Mouse (Mus musculus): Measurements from ENCODE around the gene Shd. TPM values are rescaled to one million over a fixed set of nuclear protein-coding genes. Genes with fewer than 3 reads are reported as not detected.

Shd gene
- polyA plus RNA-seq, 1 experiment from 2014 or later = 44.8 TPM

- ATAC-seq (ENCODE audit: insufficient number of reproducible peaks, low FRiP score, low TSS enrichment, low read depth) (no peak), DNase-seq (ENCODE audit: low spot score) (no peak)
- H3K27ac ChIP-seq (replicated peaks; ENCODE audit: low read depth, low read length) = no peak overlapping the region
- H3K9ac ChIP-seq (ENCODE audit: low read length) = no peak overlapping the region
- no peak overlapping the region for H3K4me2 ChIP-seq (ENCODE audit: low read depth, severe bottlenecking)
- WGBS = 94% methylated on average over 7 of the region's 7 CpGs
- no peaks in the 10 kb centered on the region for H3K27me3 ChIP-seq (ENCODE audit: control insufficient read depth, insufficient read depth, low read length)
- H3K9me3 ChIP-seq (ENCODE audit: control insufficient read depth, low read length) = no peaks in the 10 kb centered on the region
- H3K4me3 ChIP-seq (ENCODE audit: low read depth, low read length) = no peak overlapping the region
- peaks cover 11% of the 10 kb centered on the region for H3K36me3 ChIP-seq (ENCODE audit: control insufficient read depth, insufficient read depth, low read length)
- H3K4me1 ChIP-seq (ENCODE audit: control insufficient read depth, insufficient read depth, low read length) = no peaks in the 10 kb centered on the region
These were observed 8.6 kb upstream of the Shd start for GRCm38 (mm10) chr17:55961631-55962030.

- DNase-seq (ENCODE audit: low spot score) (no peak), ATAC-seq (ENCODE audit: insufficient number of reproducible peaks, low FRiP score, low TSS enrichment, low read depth) (no peak)
- Histone ChIP-seq H3K27ac (replicated peaks; ENCODE audit: low read depth, low read length) (no peak overlapping the region), H3K36me3 (ENCODE audit: control insufficient read depth, insufficient read depth, low read length) (peaks cover 17% of the 10 kb centered on the region), H3K4me1 (ENCODE audit: control insufficient read depth, insufficient read depth, low read length) (no peaks in the 10 kb centered on the region), H3K4me2 (ENCODE audit: low read depth, severe bottlenecking) (no peak overlapping the region), H3K9me3 (ENCODE audit: control insufficient read depth, low read length) (no peaks in the 10 kb centered on the region), H3K27me3 (ENCODE audit: control insufficient read depth, insufficient read depth, low read length) (no peaks in the 10 kb centered on the region), H3K4me3 (ENCODE audit: low read depth, low read length) (no peak overlapping the region), H3K9ac (ENCODE audit: low read length) (no peak overlapping the region)
- 92% methylated on average over 14 of the region's 14 CpGs for WGBS
These were observed 7.1 kb upstream of the Shd start for GRCm38 (mm10) chr17:55963171-55963570.

GRCm38 (mm10) chr17:55964496-55964895 lies 5.8 kb upstream of the Shd start:
- H3K9ac ChIP-seq (ENCODE audit: low read length) = no peak overlapping the region
- no peak overlapping the region for H3K27ac ChIP-seq (replicated peaks; ENCODE audit: low read depth, low read length)
- no peaks in the 10 kb centered on the region for H3K9me3 ChIP-seq (ENCODE audit: control insufficient read depth, low read length)
- H3K27me3 ChIP-seq (ENCODE audit: control insufficient read depth, insufficient read depth, low read length) = no peaks in the 10 kb centered on the region
- H3K4me1 ChIP-seq (ENCODE audit: control insufficient read depth, insufficient read depth, low read length) = no peaks in the 10 kb centered on the region
- no peak for DNase-seq (ENCODE audit: low spot score)
- H3K4me2 ChIP-seq (ENCODE audit: low read depth, severe bottlenecking) = no peak overlapping the region
- no peak overlapping the region for H3K4me3 ChIP-seq (ENCODE audit: low read depth, low read length)
- 90% methylated on average over 10 of the region's 10 CpGs for WGBS
- ATAC-seq (ENCODE audit: insufficient number of reproducible peaks, low FRiP score, low TSS enrichment, low read depth) = no peak
- H3K36me3 ChIP-seq (ENCODE audit: control insufficient read depth, insufficient read depth, low read length) = peaks cover 17% of the 10 kb centered on the region

- Histone ChIP-seq H3K4me2 (ENCODE audit: low read depth, severe bottlenecking) (no peak overlapping the region), H3K9ac (ENCODE audit: low read length) (no peak overlapping the region), H3K27me3 (ENCODE audit: control insufficient read depth, insufficient read depth, low read length) (no peaks in the 10 kb centered on the region), H3K4me1 (ENCODE audit: control insufficient read depth, insufficient read depth, low read length) (no peaks in the 10 kb centered on the region), H3K9me3 (ENCODE audit: control insufficient read depth, low read length) (no peaks in the 10 kb centered on the region), H3K4me3 (ENCODE audit: low read depth, low read length) (no peak overlapping the region), H3K27ac (replicated peaks; ENCODE audit: low read depth, low read length) (no peak overlapping the region), H3K36me3 (ENCODE audit: control insufficient read depth, insufficient read depth, low read length) (peaks cover 17% of the 10 kb centered on the region)
- WGBS = 83% methylated on average over 9 of the region's 9 CpGs
- DNase-seq (ENCODE audit: low spot score) (no peak), ATAC-seq (ENCODE audit: insufficient number of reproducible peaks, low FRiP score, low TSS enrichment, low read depth) (no peak)
These were observed 5.3 kb upstream of the Shd start for GRCm38 (mm10) chr17:55964996-55965395.

GRCm38 (mm10) chr17:55967186-55967585 lies 3.1 kb upstream of the Shd start:
- WGBS = 96% methylated on average over 4 of the region's 4 CpGs
- ATAC-seq (ENCODE audit: insufficient number of reproducible peaks, low FRiP score, low TSS enrichment, low read depth) = no peak
- Histone ChIP-seq H3K4me2 (ENCODE audit: low read depth, severe bottlenecking) (no peak overlapping the region), H3K27me3 (ENCODE audit: control insufficient read depth, insufficient read depth, low read length) (0 out of 2 replicates have a peak, but pooled peaks cover 2% of the 10 kb centered on the region), H3K36me3 (ENCODE audit: control insufficient read depth, insufficient read depth, low read length) (peaks cover 14% of the 10 kb centered on the region), H3K4me3 (ENCODE audit: low read depth, low read length) (no peak overlapping the region), H3K9ac (ENCODE audit: low read length) (no peak overlapping the region), H3K27ac (replicated peaks; ENCODE audit: low read depth, low read length) (no peak overlapping the region), H3K4me1 (ENCODE audit: control insufficient read depth, insufficient read depth, low read length) (no peaks in the 10 kb centered on the region), H3K9me3 (ENCODE audit: control insufficient read depth, low read length) (no peaks in the 10 kb centered on the region)
- no peak for DNase-seq (ENCODE audit: low spot score)

GRCm38 (mm10) chr17:55968210-55968609 lies 2.1 kb upstream of the Shd start:
- Histone ChIP-seq H3K9me3 (ENCODE audit: control insufficient read depth, low read length) (no peaks in the 10 kb centered on the region), H3K27ac (replicated peaks; ENCODE audit: low read depth, low read length) (no peak overlapping the region), H3K27me3 (ENCODE audit: control insufficient read depth, insufficient read depth, low read length) (0 out of 2 replicates have a peak, but pooled peaks cover 2% of the 10 kb centered on the region), H3K4me3 (ENCODE audit: low read depth, low read length) (no peak overlapping the region), H3K4me1 (ENCODE audit: control insufficient read depth, insufficient read depth, low read length) (no peaks in the 10 kb centered on the region), H3K9ac (ENCODE audit: low read length) (no peak overlapping the region), H3K36me3 (ENCODE audit: control insufficient read depth, insufficient read depth, low read length) (peaks cover 17% of the 10 kb centered on the region), H3K4me2 (ENCODE audit: low read depth, severe bottlenecking) (no peak overlapping the region)
- no peak for DNase-seq (ENCODE audit: low spot score)
- no peak for ATAC-seq (ENCODE audit: insufficient number of reproducible peaks, low FRiP score, low TSS enrichment, low read depth)
- 67% methylated on average over 7 of the region's 7 CpGs for WGBS

- Histone ChIP-seq H3K4me2 (ENCODE audit: low read depth, severe bottlenecking) (no peak overlapping the region), H3K36me3 (ENCODE audit: control insufficient read depth, insufficient read depth, low read length) (peaks cover 11% of the 10 kb centered on the region), H3K4me1 (ENCODE audit: control insufficient read depth, insufficient read depth, low read length) (no peaks in the 10 kb centered on the region), H3K9me3 (ENCODE audit: control insufficient read depth, low read length) (no peaks in the 10 kb centered on the region), H3K27me3 (ENCODE audit: control insufficient read depth, insufficient read depth, low read length) (0 out of 2 replicates have a peak, but pooled peaks cover 2% of the 10 kb centered on the region), H3K4me3 (ENCODE audit: low read depth, low read length) (no peak overlapping the region), H3K27ac (replicated peaks; ENCODE audit: low read depth, low read length) (no peak overlapping the region), H3K9ac (ENCODE audit: low read length) (no peak overlapping the region)
- ATAC-seq (ENCODE audit: insufficient number of reproducible peaks, low FRiP score, low TSS enrichment, low read depth) (no peak), DNase-seq (ENCODE audit: low spot score) (no peak)
- 56% methylated on average over 14 of the region's 14 CpGs for WGBS
These were observed 707 bp upstream of the Shd start for GRCm38 (mm10) chr17:55969560-55969959.

GRCm38 (mm10) chr17:55971453-55971852 lies 1.2 kb downstream of the Shd start:
- H3K27ac ChIP-seq (replicated peaks; ENCODE audit: low read depth, low read length) = no peak overlapping the region
- ATAC-seq (ENCODE audit: insufficient number of reproducible peaks, low FRiP score, low TSS enrichment, low read depth) (no peak), DNase-seq (ENCODE audit: low spot score) (no peak)
- WGBS = 28% methylated on average over 22 of the region's 22 CpGs
- H3K27me3 ChIP-seq (ENCODE audit: control insufficient read depth, insufficient read depth, low read length) = 0 out of 2 replicates have a peak, but pooled peaks cover 2% of the 10 kb centered on the region
- peak overlapping the region; percentile 82 for H3K4me2 ChIP-seq (ENCODE audit: low read depth, severe bottlenecking)
- no peaks in the 10 kb centered on the region for H3K4me1 ChIP-seq (ENCODE audit: control insufficient read depth, insufficient read depth, low read length)
- H3K9me3 ChIP-seq (ENCODE audit: control insufficient read depth, low read length) = no peaks in the 10 kb centered on the region
- peak overlapping the region; percentile 24; the same call in 1 of the 2 replicates for H3K9ac ChIP-seq (ENCODE audit: low read length)
- H3K4me3 ChIP-seq (ENCODE audit: low read depth, low read length) = peak overlapping the region; percentile 56; the same call in 1 of the 2 replicates
- peaks cover 9% of the 10 kb centered on the region for H3K36me3 ChIP-seq (ENCODE audit: control insufficient read depth, insufficient read depth, low read length)

- Histone ChIP-seq H3K27me3 (ENCODE audit: control insufficient read depth, insufficient read depth, low read length) (0 out of 2 replicates have a peak, but pooled peaks cover 2% of the 10 kb centered on the region), H3K27ac (replicated peaks; ENCODE audit: low read depth, low read length) (no peak overlapping the region), H3K4me1 (ENCODE audit: control insufficient read depth, insufficient read depth, low read length) (no peaks in the 10 kb centered on the region), H3K4me3 (ENCODE audit: low read depth, low read length) (no peak overlapping the region), H3K9me3 (ENCODE audit: control insufficient read depth, low read length) (no peaks in the 10 kb centered on the region), H3K36me3 (ENCODE audit: control insufficient read depth, insufficient read depth, low read length) (0 out of 2 replicates have a peak, but pooled peaks cover 2% of the 10 kb centered on the region), H3K4me2 (ENCODE audit: low read depth, severe bottlenecking) (no peak overlapping the region), H3K9ac (ENCODE audit: low read length) (no peak overlapping the region)
- 17% methylated on average over 13 of the region's 13 CpGs for WGBS
- DNase-seq (ENCODE audit: low spot score) (peak; percentile 86), ATAC-seq (ENCODE audit: insufficient number of reproducible peaks, low FRiP score, low TSS enrichment, low read depth) (peak; percentile 76)
These were observed 6.1 kb downstream of the Shd start for GRCm38 (mm10) chr17:55976255-55976862.
